ENCODE assay signal across 13 mouse cellular contexts in genomic region chr7:73243591-73244355, GRCm38 (mm10).
DNase-seq lines count a peak whose midpoint lies in the region; ATAC-seq lines count a peak whose summit lies in the region.
"Had no signal": no experiment of that assay in that cellular context is flagged by ENCODE, and none has a peak within 500 bp of the region (broad histone marks: within the 10 kb centered on the region; RNA-seq: fewer than 3 reads in every experiment).

No protein-coding gene starts in this region.

- no peaks in the 10 kb centered on the region for H3K27me3 ChIP-seq in kidney, embryonic 16.5 days (ENCODE audit: insufficient read depth, low read length)
- no peaks in the 10 kb centered on the region for H3K27me3 ChIP-seq in stomach, embryonic 14.5 days (ENCODE audit: control insufficient read depth, insufficient read depth, low read length)
- no peaks in the 10 kb centered on the region for H3K27me3 ChIP-seq in hindbrain, embryonic 16.5 days (replicated peaks; ENCODE audit: control insufficient read depth, insufficient read depth, low read length)
- H3K27me3 ChIP-seq: kidney, embryonic 15.5 days; stomach, embryonic 15.5 days had no signal

- H3K27ac ChIP-seq in kidney, embryonic 16.5 days (ENCODE audit: low read length) = no peak overlapping the region
- no peak overlapping the region; the same call in 1 of the 2 replicates for H3K27ac ChIP-seq in stomach, embryonic 14.5 days (ENCODE audit: low read length)
- no peak overlapping the region for H3K27ac ChIP-seq in hindbrain, embryonic 16.5 days (ENCODE audit: low read depth, low read length)
- H3K27ac ChIP-seq: kidney, embryonic 15.5 days; stomach, embryonic 15.5 days had no signal

- H3K4me1 ChIP-seq in kidney, embryonic 16.5 days (ENCODE audit: insufficient read depth, low read length) = no peaks in the 10 kb centered on the region
- 0 out of 2 replicates have a peak, but pooled peaks cover 3% of the 10 kb centered on the region for H3K4me1 ChIP-seq in stomach, embryonic 14.5 days (ENCODE audit: control insufficient read depth, insufficient read depth, low read length)
- H3K4me1 ChIP-seq in hindbrain, embryonic 16.5 days (ENCODE audit: control insufficient read depth, insufficient read depth, low read depth, low read length) = no peaks in the 10 kb centered on the region
- H3K4me1 ChIP-seq: kidney, embryonic 15.5 days; stomach, embryonic 15.5 days had no signal

- H3K4me3 ChIP-seq in kidney, embryonic 16.5 days (ENCODE audit: low read length) = no peak overlapping the region
- H3K4me3 ChIP-seq in stomach, embryonic 14.5 days (ENCODE audit: low read depth, low read length) = no peak overlapping the region
- no peak overlapping the region for H3K4me3 ChIP-seq in hindbrain, embryonic 16.5 days (ENCODE audit: low read length)
- H3K4me3 ChIP-seq: kidney, embryonic 15.5 days; stomach, embryonic 15.5 days had no signal

- no peaks in the 10 kb centered on the region for H3K36me3 ChIP-seq in kidney, embryonic 16.5 days (ENCODE audit: insufficient read depth, low read length)
- H3K36me3 ChIP-seq in stomach, embryonic 14.5 days (ENCODE audit: control insufficient read depth, insufficient read depth, low read length) = no peaks in the 10 kb centered on the region
- H3K36me3 ChIP-seq in hindbrain, embryonic 16.5 days (ENCODE audit: control insufficient read depth, insufficient read depth, low read length) = no peaks in the 10 kb centered on the region
- H3K36me3 ChIP-seq: kidney, embryonic 15.5 days; stomach, embryonic 15.5 days had no signal

- H3K9ac ChIP-seq in kidney, embryonic 16.5 days (replicated peaks; ENCODE audit: low read length) = no peak overlapping the region
- no peak overlapping the region for H3K9ac ChIP-seq in stomach, embryonic 14.5 days (replicated peaks; ENCODE audit: low read depth, low read length)
- H3K9ac ChIP-seq in hindbrain, embryonic 16.5 days (ENCODE audit: low read depth, low read length) = no peak overlapping the region
- H3K9ac ChIP-seq: forebrain, postnatal 0 days; kidney, embryonic 15.5 days; liver, postnatal 0 days; stomach, embryonic 15.5 days had no signal

- no peak for ATAC-seq in kidney, embryonic 16.5 days (ENCODE audit: low FRiP score, low TSS enrichment)
- peak; percentile 69; the same call in 1 of the 2 replicates for ATAC-seq in stomach, embryonic 14.5 days (ENCODE audit: insufficient number of reproducible peaks, insufficient read depth, low FRiP score, low read depth)
- ATAC-seq in hindbrain, embryonic 16.5 days = no peak
- ATAC-seq: activated CD4-positive, CD25-positive, alpha-beta regulatory T cell, adult 4 months; forebrain, postnatal 0 days; liver, postnatal 0 days had no signal

- H3K4me2 ChIP-seq in kidney, embryonic 16.5 days (replicated peaks; ENCODE audit: low read depth, low read length) = no peak overlapping the region
- H3K4me2 ChIP-seq in stomach, embryonic 14.5 days (replicated peaks; ENCODE audit: low read depth, low read length) = no peak overlapping the region
- no peak overlapping the region for H3K4me2 ChIP-seq in hindbrain, embryonic 16.5 days (ENCODE audit: low read length)
- H3K4me2 ChIP-seq: kidney, embryonic 15.5 days; stomach, embryonic 15.5 days had no signal

- intact Hi-C loops in heart, postnatal 10 days (cut with DNase I) = no loop called here

- 58% methylated on average over 9 of the region's 9 CpGs for whole genome bisulfite sequencing in kidney, embryonic 16.5 days
- 44% methylated on average over 9 of the region's 9 CpGs for WGBS in stomach, embryonic 14.5 days
- WGBS in hindbrain, embryonic 16.5 days = 38% methylated on average over 9 of the region's 9 CpGs

- H3K9me3 ChIP-seq in kidney, embryonic 16.5 days (ENCODE audit: low read length) = no peaks in the 10 kb centered on the region
- no peaks in the 10 kb centered on the region for H3K9me3 ChIP-seq in stomach, embryonic 14.5 days (ENCODE audit: control insufficient read depth, low read depth, low read length)
- H3K9me3 ChIP-seq in hindbrain, embryonic 16.5 days (ENCODE audit: control insufficient read depth, low read length) = no peaks in the 10 kb centered on the region
- H3K9me3 ChIP-seq: kidney, embryonic 15.5 days; stomach, embryonic 15.5 days had no signal

- peak; percentile 7 to 16 for DNase-seq in cerebellum, postnatal 10 days
- no peak for DNase-seq in cerebellum, postnatal 14 days
- DNase-seq in kidney, postnatal 4 days = peak; percentile 9 to 17
- peak; percentile 68 to 71 for DNase-seq in heart, postnatal 10 days
- no peak for DNase-seq in lung, postnatal 14 days
- DNase-seq: forebrain, postnatal 0 days; liver, postnatal 0 days had no signal

Comparison
In these comparisons a context has a peak if more than half of its experiments do, and no peak if none do; other contexts are left out.
1. DNase-seq: peak in cerebellum, postnatal 10 days (2 of 2), kidney, postnatal 4 days (2 of 2) and heart, postnatal 10 days (2 of 2); none in cerebellum, postnatal 14 days (0 of 2) and lung, postnatal 14 days (single experiment).